ENCODE assay signal across 16 mouse cellular contexts in the genomic region with DNA sequence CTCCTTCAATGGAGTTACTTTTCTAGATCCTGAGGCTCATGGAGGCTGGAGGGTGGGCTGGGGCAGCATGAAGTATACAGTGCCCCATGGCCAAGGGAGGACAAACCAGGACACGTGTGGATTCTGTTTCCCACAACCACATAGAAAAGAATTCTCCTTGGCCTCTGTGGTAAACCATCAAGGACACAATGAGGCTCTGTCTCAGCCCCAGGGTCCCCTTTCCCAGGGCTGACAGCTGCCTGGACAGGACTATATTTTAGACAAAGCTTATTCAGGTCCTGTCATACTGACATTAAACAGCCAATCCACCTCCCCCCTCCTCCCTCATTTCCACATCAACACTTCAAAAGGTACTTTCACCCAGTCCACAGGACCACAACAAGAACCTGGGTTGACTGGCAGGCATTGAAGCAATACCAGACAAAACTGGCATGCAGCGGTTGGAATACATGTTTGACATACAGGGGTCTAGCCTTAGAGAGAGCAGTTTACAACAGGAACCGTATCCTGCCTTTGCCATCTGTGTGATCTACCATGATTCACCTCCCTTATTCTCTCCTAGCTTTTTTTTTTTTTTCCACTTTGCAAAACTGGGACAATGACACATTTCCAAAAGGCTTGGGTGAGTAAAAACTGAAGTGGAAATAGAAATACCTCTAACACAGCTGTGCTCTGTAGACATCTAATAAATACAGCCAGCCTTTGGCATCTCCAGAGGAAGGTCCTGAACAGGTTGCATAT. TPM values are rescaled to one million over a fixed set of nuclear protein-coding genes. Genes with fewer than 3 reads are reported as not detected.
DNase-seq lines count a peak whose midpoint lies in the region; ATAC-seq and TF ChIP-seq lines count a peak whose summit lies in the region.
"Had no signal": no experiment of that assay in that cellular context is flagged by ENCODE, and none has a peak within 500 bp of the region (broad histone marks: within the 10 kb centered on the region; RNA-seq: fewer than 3 reads in every experiment).

No protein-coding gene starts in this region.

- no peaks in the 10 kb centered on the region for H3K36me3 ChIP-seq in hindbrain, embryonic 14.5 days (replicated peaks; ENCODE audit: control insufficient read depth, insufficient read depth)
- H3K36me3 ChIP-seq in hindbrain, embryonic 13.5 days, result no peaks in the 10 kb centered on the region
- H3K36me3 ChIP-seq in hindbrain, embryonic 16.5 days (ENCODE audit: control insufficient read depth, insufficient read depth, low read length), result no peaks in the 10 kb centered on the region
- H3K36me3 ChIP-seq in myocyte (ENCODE audit: control insufficient read depth, insufficient read depth), result no peaks in the 10 kb centered on the region

- no peak overlapping the region for H3K4me3 ChIP-seq in hindbrain, embryonic 14.5 days (replicated peaks; ENCODE audit: low read length)
- H3K4me3 ChIP-seq in hindbrain, embryonic 13.5 days, result no peak overlapping the region
- H3K4me3 ChIP-seq in hindbrain, embryonic 16.5 days (ENCODE audit: low read length), result no peak overlapping the region
- H3K4me3 ChIP-seq in myocyte, result no peak overlapping the region
- H3K4me3 ChIP-seq in layer of hippocampus, adult 2 months, result no peak overlapping the region

- WGBS in hindbrain, embryonic 14.5 days, result 45% methylated on average over 3 of the region's 3 CpGs
- WGBS in hindbrain, embryonic 13.5 days, result 44% methylated on average over 3 of the region's 3 CpGs
- 53% methylated on average over 3 of the region's 3 CpGs for WGBS in hindbrain, embryonic 16.5 days

- no peak for DNase-seq in hindbrain, embryonic 14.5 days (ENCODE audit: low spot score)
- peak; percentile 17 for DNase-seq in testis, postnatal 10 days (ENCODE audit: low spot score)
- no peak for DNase-seq in testis, postnatal 14 days (ENCODE audit: low spot score)
- DNase-seq in thymus, postnatal 10 days (ENCODE audit: low spot score in 2 of 2), result no peak
- no peak for DNase-seq in layer of hippocampus, adult 2 months (ENCODE audit: low spot score in 2 of 2)
- DNase-seq: cerebellum, adult 11-12 months; lung, embryonic 14.5 days; retina, postnatal 1 day; thymus, postnatal 36 days had no signal

- peak; percentile 52; the same call in 1 of the 2 replicates for ATAC-seq in hindbrain, embryonic 14.5 days (ENCODE audit: low FRiP score)
- ATAC-seq in hindbrain, embryonic 13.5 days (ENCODE audit: low FRiP score), result no peak
- peak; percentile 43; the same call in 1 of the 2 replicates for ATAC-seq in hindbrain, embryonic 16.5 days

- TF ChIP-seq POLR2A in myocyte (IDR thresholded peaks at IDR 0.05; ENCODE audit: insufficient read length, low read depth), result no peak

- no peaks in the 10 kb centered on the region for H3K4me1 ChIP-seq in hindbrain, embryonic 14.5 days (replicated peaks; ENCODE audit: control insufficient read depth, insufficient read depth, low read length)
- H3K4me1 ChIP-seq in hindbrain, embryonic 13.5 days (replicated peaks), result no peaks in the 10 kb centered on the region
- no peaks in the 10 kb centered on the region for H3K4me1 ChIP-seq in hindbrain, embryonic 16.5 days (ENCODE audit: control insufficient read depth, insufficient read depth, low read depth, low read length)

- H3K9me3 ChIP-seq in hindbrain, embryonic 14.5 days (ENCODE audit: control insufficient read depth, low read length), result no peaks in the 10 kb centered on the region
- no peaks in the 10 kb centered on the region for H3K9me3 ChIP-seq in hindbrain, embryonic 13.5 days
- no peaks in the 10 kb centered on the region for H3K9me3 ChIP-seq in hindbrain, embryonic 16.5 days (ENCODE audit: control insufficient read depth, low read length)

- H3K4me2 ChIP-seq in hindbrain, embryonic 14.5 days (replicated peaks), result no peak overlapping the region
- H3K4me2 ChIP-seq in hindbrain, embryonic 13.5 days, result no peak overlapping the region
- no peak overlapping the region for H3K4me2 ChIP-seq in hindbrain, embryonic 16.5 days (ENCODE audit: low read length)
- H3K4me2 ChIP-seq in myocyte (ENCODE audit: low read depth), result peak overlapping the region; percentile 18
- H3K4me2 ChIP-seq: heart, embryonic 11.5 days; lung, embryonic 14.5 days had no signal

- TF ChIP-seq CTCF in layer of hippocampus, adult 2 months (conservative IDR thresholded peaks at IDR 0.05), result no peak

- H3K27ac ChIP-seq in hindbrain, embryonic 14.5 days, result no peak overlapping the region
- no peak overlapping the region for H3K27ac ChIP-seq in hindbrain, embryonic 13.5 days
- H3K27ac ChIP-seq in hindbrain, embryonic 16.5 days (ENCODE audit: low read depth, low read length), result no peak overlapping the region
- no peak overlapping the region for H3K27ac ChIP-seq in layer of hippocampus, adult 2 months

- H3K27me3 ChIP-seq in hindbrain, embryonic 14.5 days (ENCODE audit: control insufficient read depth, insufficient read depth, low read length), result no peaks in the 10 kb centered on the region
- no peaks in the 10 kb centered on the region for H3K27me3 ChIP-seq in hindbrain, embryonic 13.5 days
- H3K27me3 ChIP-seq in hindbrain, embryonic 16.5 days (replicated peaks; ENCODE audit: control insufficient read depth, insufficient read depth, low read length), result no peaks in the 10 kb centered on the region
- no peaks in the 10 kb centered on the region for H3K27me3 ChIP-seq in myocyte (ENCODE audit: control insufficient read depth, insufficient read depth, insufficient read length)

- no peaks in the 10 kb centered on the region for H3K79me2 ChIP-seq in myocyte (ENCODE audit: control insufficient read depth, insufficient read depth)

- no peak overlapping the region for H3K9ac ChIP-seq in hindbrain, embryonic 14.5 days
- no peak overlapping the region for H3K9ac ChIP-seq in hindbrain, embryonic 13.5 days
- no peak overlapping the region for H3K9ac ChIP-seq in hindbrain, embryonic 16.5 days (ENCODE audit: low read depth, low read length)
- H3K9ac ChIP-seq: lung, embryonic 14.5 days had no signal

- H3ac ChIP-seq in myocyte (ENCODE audit: control insufficient read depth, insufficient read length), result no peak overlapping the region

TF ChIP-seq in myocyte, 11 proteins besides CTCF, POLR2A, EP300 and RAD21:
- TF ChIP-seq REST (IDR thresholded peaks at IDR 0.05; ENCODE audit: insufficient read depth, insufficient read length), result no peak
- TF ChIP-seq TCF3 (IDR thresholded peaks at IDR 0.05; ENCODE audit: insufficient read length, low read depth), result no peak
- no peak for TF ChIP-seq POLR2AphosphoS2 (IDR thresholded peaks at IDR 0.05; ENCODE audit: insufficient read length, low read depth)
- TF ChIP-seq MAX (IDR thresholded peaks at IDR 0.05; ENCODE audit: low read depth), result no peak
- TF ChIP-seq CEBPB (IDR thresholded peaks at IDR 0.05; ENCODE audit: insufficient read depth, poor library complexity, severe bottlenecking), result no peak
- TF ChIP-seq TCF12 (IDR thresholded peaks at IDR 0.05; ENCODE audit: insufficient read depth, poor library complexity, severe bottlenecking), result no peak
- TF ChIP-seq SRF (IDR thresholded peaks at IDR 0.05; ENCODE audit: control insufficient read depth, insufficient read length, low read depth), result no peak
- TF ChIP-seq E2F4 (IDR thresholded peaks at IDR 0.05; ENCODE audit: insufficient read depth), result no peak
- peak in 1 of 3 experiments; percentile 43 for TF ChIP-seq MYOG (IDR thresholded peaks at IDR 0.05; ENCODE audit: control insufficient read depth in 1 of 3, insufficient read depth in 1 of 3, insufficient read length in 2 of 3, low read depth in 2 of 3)
- peak in 2 of 3 experiments; percentile 35 to 49 for TF ChIP-seq MYOD1 (IDR thresholded peaks at IDR 0.05; ENCODE audit: control insufficient read depth in 1 of 3, insufficient read length in 2 of 3, low read depth in 2 of 3)
- TF ChIP-seq USF1 (IDR thresholded peaks at IDR 0.05; ENCODE audit: low read depth), result no peak

RNA-seq across cellular contexts. Expression of a gene that starts 20.0 kb away (rescaled TPM):
- 9.9 and 10.5 TPM in 2 replicates for polyA plus RNA-seq in hindbrain, embryonic 14.5 days (2014; fragmentation: Nextera tagmentation; extraction: Ambion mirVana)
- polyA plus RNA-seq in hindbrain, embryonic 13.5 days (2015; fragmentation: Nextera tagmentation; extraction: Ambion mirVana), result 5.3 and 6.7 TPM in 2 replicates
- polyA plus RNA-seq in hindbrain, embryonic 16.5 days (2015; fragmentation: Nextera tagmentation; extraction: Ambion mirVana), result 15.7 and 15.9 TPM in 2 replicates
- 39.8 TPM for polyA plus RNA-seq in myocyte (2012; fragmentation: generic; extraction: Trizol)
- 10 to 100 TPM; 20.7 to 21.0 TPM for total RNA-seq in layer of hippocampus, adult 2 months (2021)
- total RNA-seq: megakaryocyte, adult 5-6 weeks; MEL had no signal

RNA-seq across cellular contexts. Expression of a gene that starts 57.8 kb away (rescaled TPM):
- 2.4 and 2.5 TPM in 2 replicates for polyA plus RNA-seq in hindbrain, embryonic 14.5 days (2014; fragmentation: Nextera tagmentation; extraction: Ambion mirVana)
- 0.43 and 0.98 TPM in 2 replicates for polyA plus RNA-seq in hindbrain, embryonic 13.5 days (2015; fragmentation: Nextera tagmentation; extraction: Ambion mirVana)
- 1.9 and 2.0 TPM in 2 replicates for polyA plus RNA-seq in hindbrain, embryonic 16.5 days (2015; fragmentation: Nextera tagmentation; extraction: Ambion mirVana)
- polyA plus RNA-seq in myocyte (2012; fragmentation: generic; extraction: Trizol), result 3.5 TPM
- 10 to 100 TPM; 81.8 to 82.2 TPM for total RNA-seq in layer of hippocampus, adult 2 months (2021)
- total RNA-seq: hematopoietic stem cell, adult 5-6 weeks; megakaryocyte, adult 5-6 weeks; MEL had no signal
